Mouse (Mus musculus): ENCODE measurements around the gene Sh3bp4.

The Sh3bp4 gene

DNA sequence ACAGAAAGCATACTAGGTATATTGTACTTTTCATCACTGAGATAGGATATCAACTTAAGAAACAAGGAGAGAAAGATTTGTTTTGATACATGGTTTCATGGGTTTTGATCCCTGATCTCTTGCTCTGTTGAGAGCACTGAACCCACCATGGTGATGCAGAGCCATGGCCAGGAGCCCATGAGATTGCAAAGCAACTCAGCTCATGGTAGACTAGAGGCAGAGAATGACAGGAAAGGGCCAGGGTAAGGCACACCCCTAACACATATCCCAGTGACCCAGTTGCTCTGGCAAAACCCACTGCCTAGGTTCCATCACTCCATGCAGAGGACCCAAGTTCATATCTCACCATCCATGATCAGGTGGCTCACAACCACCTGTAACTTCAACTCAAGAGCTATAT, 114.6 kb downstream of the Sh3bp4 start:
- DNase-seq (ENCODE audit: low read depth) = no peak

DNA sequence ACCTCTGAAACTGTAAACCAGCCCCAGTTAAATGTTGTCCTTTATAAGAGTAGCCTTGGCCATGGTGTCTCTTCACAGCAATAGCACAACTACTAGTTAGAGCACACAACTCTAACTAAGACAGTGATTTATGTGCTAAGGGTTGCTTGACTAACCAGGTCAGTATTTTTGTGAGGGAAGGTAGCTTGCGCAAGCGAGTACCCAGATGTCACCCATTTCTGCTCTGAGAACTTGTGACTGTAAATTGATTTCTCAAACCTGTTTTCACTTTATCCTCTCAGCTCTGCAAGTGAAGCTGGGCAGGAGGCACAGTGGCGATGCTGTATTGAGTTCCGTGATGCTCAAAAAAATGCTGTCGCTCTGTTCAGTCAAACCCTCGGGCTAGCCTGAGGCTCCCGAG, 117.2 kb downstream of the Sh3bp4 start:
- DNase-seq (ENCODE audit: low read depth) = no peak

DNA sequence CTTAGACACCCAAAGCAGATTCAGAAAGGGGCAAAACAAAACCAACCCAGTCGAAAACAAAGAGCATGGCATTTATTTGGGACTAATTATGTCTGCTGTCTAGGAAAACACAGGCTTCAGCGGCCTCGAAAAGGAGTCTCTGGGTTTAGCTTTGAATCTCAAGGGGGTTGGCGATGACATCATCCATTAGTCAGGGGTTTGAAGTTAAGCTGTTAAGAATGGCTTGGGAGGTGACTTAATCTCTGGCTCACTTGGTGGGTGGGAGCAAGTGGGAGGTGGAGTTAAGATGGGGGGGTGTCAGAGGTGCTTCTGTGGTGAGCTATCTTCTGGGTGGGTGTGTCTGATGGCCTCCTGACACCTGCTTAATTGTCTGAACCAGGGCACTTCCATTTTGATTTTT, 117.9 kb downstream of the Sh3bp4 start:
- no peak for DNase-seq (ENCODE audit: low read depth)

DNA sequence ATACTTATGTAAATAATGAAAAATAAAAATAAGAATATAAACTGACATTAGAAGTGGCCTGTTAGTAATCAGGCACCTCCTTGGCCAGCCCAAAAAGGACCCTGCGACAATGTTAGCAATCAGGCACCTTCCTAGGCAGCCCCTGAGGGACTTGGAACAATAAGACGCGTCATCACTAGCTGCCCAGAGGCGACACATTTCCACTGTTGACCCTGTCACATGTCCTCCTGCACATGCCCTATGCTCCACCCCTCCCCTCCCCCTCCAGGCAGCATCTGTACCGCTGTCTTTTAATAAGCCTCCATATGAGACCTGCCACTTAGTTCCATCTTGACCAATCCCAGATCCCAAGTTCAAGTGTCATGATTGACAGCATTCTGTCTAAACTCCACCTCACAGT, 119.0 kb downstream of the Sh3bp4 start:
- DNase-seq (ENCODE audit: low read depth) = no peak

DNA sequence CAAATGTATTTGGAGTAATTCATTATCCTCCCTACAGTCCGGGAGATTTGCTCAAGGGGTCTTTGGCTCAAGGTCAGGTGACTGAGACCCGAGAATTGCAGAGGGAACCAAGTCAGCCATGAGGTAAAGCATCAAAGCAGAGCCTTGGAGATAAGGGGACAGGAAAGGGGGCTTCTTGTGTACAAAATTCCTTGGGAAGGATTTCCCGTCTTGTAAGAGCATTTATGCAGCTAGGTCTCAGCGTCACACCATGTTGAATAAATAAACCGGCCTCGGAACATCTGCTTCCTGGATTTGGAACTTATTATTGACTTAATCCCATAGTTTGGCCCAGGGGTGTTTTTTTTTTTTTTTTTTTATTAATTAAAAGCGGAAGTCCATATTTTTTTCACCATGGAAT, 120.4 kb downstream of the Sh3bp4 start:
- DNase-seq (ENCODE audit: low read depth) = no peak

DNA sequence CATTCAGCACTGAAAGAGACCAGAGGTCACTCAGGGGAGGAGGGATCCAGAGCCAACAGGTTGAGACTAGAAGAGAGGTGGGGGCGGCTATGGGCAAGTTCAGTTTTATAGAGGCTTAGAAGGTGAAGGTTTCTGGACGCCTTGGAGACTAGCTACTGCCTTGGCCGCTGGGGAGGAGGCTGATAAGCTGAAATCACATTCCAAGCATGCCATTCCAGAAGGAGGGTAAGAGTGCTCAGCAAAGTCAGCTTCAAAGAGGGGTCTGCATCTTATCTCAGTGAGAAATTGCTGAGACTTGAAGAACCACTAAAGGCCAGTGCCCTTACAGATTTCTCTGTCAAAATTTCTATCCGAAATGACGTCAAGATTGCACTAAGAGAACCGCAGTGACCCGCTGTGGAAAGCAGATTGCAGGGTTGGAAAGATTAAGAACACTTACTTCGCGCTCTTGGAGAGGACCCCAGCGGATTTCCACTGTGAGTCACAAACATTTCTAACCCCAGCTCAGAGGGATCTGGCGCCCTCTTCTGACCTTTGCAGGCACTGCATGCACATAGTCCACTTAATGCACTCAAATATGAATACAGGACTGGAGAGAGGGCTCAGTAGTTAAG, 121.0 kb downstream of the Sh3bp4 start:
- DNase-seq (ENCODE audit: low read depth) = peak; percentile 43

DNA sequence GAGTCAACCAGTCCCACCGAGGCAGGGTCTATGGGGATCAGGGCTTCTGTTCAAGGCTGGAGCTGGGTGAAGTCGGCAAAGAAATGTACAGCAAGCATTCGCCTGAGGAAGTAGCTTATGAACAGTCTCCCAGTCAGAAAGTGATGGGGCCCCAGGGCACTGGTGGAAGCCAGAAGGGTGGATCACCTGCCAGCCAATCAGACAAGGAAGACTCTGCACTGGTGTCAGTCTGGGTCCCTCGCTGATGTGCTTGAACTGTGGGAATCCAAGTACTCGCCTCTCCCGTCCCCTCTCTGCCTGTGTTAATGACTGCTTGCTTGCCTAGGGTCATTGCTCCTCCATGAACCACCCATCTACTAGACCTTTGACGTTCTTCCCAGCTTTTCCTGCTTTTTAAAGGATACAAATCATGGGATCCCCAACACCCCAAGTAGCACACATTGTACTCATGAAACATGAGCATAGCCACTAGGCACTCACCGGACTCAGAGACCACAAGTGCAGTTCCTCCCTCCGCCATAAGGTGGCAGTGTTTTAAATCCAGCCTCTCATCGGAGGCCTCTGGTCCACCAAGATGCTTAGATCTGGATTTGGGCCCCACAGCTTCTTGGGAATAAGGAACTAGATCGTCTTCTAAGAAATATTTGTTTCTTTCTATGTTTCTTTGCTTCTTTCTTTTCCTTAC, 122.5 kb downstream of the Sh3bp4 start:
- peak; percentile 54 for DNase-seq (ENCODE audit: low read depth)

DNA sequence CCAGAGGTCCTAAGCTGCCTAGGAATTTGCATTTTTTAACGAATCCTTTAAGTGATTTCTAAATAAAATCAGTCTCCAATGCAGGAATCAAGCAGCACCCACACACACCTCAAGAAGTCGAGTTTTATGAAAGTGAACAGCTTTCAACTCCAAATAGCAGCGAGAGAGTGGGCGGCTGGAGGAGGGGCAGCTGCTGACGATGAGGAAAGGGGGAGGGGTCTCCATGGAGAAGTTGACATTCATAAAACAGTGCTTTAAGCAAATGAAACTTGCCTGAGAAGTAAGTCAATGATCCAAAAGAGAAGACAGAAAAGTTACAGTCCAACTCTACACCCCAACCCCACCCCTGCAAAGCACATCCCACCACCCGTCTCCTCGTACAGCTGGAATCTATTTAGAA, 123.4 kb downstream of the Sh3bp4 start:
- no peak for DNase-seq (ENCODE audit: low read depth)

DNA sequence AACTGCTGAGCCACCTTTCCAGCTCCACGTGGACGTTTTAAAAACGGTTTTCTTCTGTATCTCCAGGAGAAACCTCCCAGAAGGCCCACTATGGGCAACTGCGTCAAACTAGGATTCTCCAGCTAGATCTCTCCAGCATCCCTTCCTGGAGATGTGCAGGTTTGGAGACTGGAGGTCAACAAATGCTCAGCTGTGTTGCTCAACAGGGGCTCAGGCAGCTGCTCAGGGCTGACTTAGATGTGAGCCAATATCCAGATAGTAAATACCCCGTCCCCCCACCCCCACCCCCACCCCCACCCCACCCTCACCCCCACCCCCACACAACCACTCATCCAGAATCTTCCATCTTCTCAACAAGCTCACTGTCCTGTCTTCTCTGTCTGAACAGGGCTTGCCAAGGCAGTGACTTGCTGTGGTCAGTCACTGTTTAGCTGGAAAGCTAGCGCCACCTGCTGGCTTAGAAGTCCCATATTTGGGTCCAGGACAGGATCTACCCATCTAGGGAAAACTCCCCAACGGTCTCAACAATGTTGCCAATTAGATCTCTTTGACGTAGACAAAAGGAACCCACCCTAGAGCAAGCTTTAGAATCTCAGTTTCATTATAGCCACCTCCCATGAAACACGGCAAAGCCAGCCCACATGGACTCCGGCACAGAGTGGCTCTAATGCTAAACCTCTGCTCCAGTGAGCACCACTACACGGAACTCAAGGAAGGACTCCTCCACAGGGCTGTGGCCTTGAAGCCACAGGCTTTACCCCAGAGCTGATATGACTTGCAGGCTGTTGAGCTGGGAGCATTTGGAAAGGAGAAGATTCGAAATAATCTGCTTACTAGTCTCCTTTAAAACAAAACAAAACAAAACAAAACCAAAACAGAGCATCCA, 125.9 kb downstream of the Sh3bp4 start:
- peak; percentile 70 for DNase-seq (ENCODE audit: low read depth)

Data from 416B (cell line).